Mouse (Mus musculus) kidney, adult 2 months (tissue): ENCODE measurements around the gene Tenm4.

Experiments
- CTCF ChIP-seq: fragments of 200-500 bp; conservative IDR thresholded peaks from 2 replicates; pipeline ENCODE4 v1.5.1; 2011; ENCODE audit warnings: low read depth, mild to moderate bottlenecking, control low read depth, low read length, moderate library complexity, mixed read lengths; ENCODE audit not compliant: insufficient read depth, insufficient read length
- POLR2A ChIP-seq: fragments of 200-500 bp; IDR thresholded peaks from one replicate; pipeline ENCODE4 v1.6.1; 2011; ENCODE audit warnings: low read depth, low read length, control low read depth

- TF ChIP-seq CTCF = no peak
- TF ChIP-seq POLR2A = no peak
Measured at GRCm38 (mm10) chr7:96588567-96588966, 417.5 kb downstream of the Tenm4 start.
